Mouse (Mus musculus) kidney, postnatal 0 days (tissue): Measurements from ENCODE around the gene Ntm. TPM values are rescaled to one million over a fixed set of nuclear protein-coding genes. Genes with fewer than 3 reads are reported as not detected.

Experiments used
- ATAC-seq: fragments of 200-750 bp; cut with Nextera tagmentation; replicated peaks from 2 replicates; pipeline ENCODE4 v1.8.0; 2017; ENCODE audit warnings: low read depth, moderate number of reproducible peaks, moderate TSS enrichment, moderate library complexity; ENCODE audit not compliant: low FRiP score
- DNase-seq: peaks from one replicate; pipeline ENCODE4 v3.0.0-alpha.2; 2016; ENCODE audit warnings: low spot score
- H3K27ac ChIP-seq: fragments of 300-500 bp; sonication (generic); 2 replicates; pipeline ENCODE4 v1.5.1; 2014; ENCODE audit warnings: mild to moderate bottlenecking
- H3K27me3 ChIP-seq: fragments of 300-500 bp; sonication (generic); 2 replicates; pipeline ENCODE4 v1.6.1; 2014; ENCODE audit warnings: low read length, mixed read lengths; ENCODE audit not compliant: insufficient read depth
- H3K36me3 ChIP-seq: fragments of 300-500 bp; sonication (generic); 2 replicates; pipeline ENCODE4 v1.6.1; 2014; ENCODE audit warnings: low read length, mixed read lengths; ENCODE audit not compliant: insufficient read depth
- H3K4me1 ChIP-seq: fragments of 300-500 bp; sonication (generic); replicated peaks from 2 replicates; pipeline ENCODE4 v1.6.1; 2014; ENCODE audit warnings: antibody characterized with exemption, low read length, mixed read lengths; ENCODE audit not compliant: insufficient read depth
- H3K4me2 ChIP-seq: fragments of 300-500 bp; sonication (generic); 2 replicates; pipeline ENCODE4 v1.6.1; 2014; ENCODE audit warnings: mild to moderate bottlenecking, low read length, moderate library complexity, mixed read lengths
- H3K4me3 ChIP-seq: fragments of 300-500 bp; sonication (generic); replicated peaks from 2 replicates; pipeline ENCODE4 v1.5.1; 2014; ENCODE audit warnings: low read depth, low read length
- H3K9ac ChIP-seq: fragments of 300-500 bp; sonication (generic); 2 replicates; pipeline ENCODE4 v1.6.1; 2014; ENCODE audit warnings: low read depth, low read length
- H3K9me3 ChIP-seq: fragments of 300-500 bp; sonication (generic); replicated peaks from 2 replicates; pipeline ENCODE4 v1.6.1; 2016; ENCODE audit warnings: low read length, inconsistent platforms, mixed read lengths
- CTCF ChIP-seq: IDR thresholded peaks from 2 replicates; pipeline ENCODE4 v1.5.1; 2016; ENCODE audit warnings: antibody characterized with exemption, low read depth, mild to moderate bottlenecking, moderate library complexity
- WGBS: fragments of 180-500 bp; shearing (Covaris S2); extraction: QIAGEN DNeasy Blood & Tissue Kit; methylation state at CpG from one replicate; pipeline ENCODE4 v1.1.7; 2014; 5-methylcytosine and 5-hydroxymethylcytosine counted together
- polyA plus RNA-seq: library from polyadenylated mRNA; unstranded; fragments of >200 nt; fragmentation: Nextera tagmentation; extraction: Ambion mirVana; gene quantifications from 2 replicates; pipeline ENCODE4 v1.2.1, GENCODE M21; 2015

Ntm gene
- polyA plus RNA-seq, 1 experiment from 2014 or later, result 20.6 TPM

DNA sequence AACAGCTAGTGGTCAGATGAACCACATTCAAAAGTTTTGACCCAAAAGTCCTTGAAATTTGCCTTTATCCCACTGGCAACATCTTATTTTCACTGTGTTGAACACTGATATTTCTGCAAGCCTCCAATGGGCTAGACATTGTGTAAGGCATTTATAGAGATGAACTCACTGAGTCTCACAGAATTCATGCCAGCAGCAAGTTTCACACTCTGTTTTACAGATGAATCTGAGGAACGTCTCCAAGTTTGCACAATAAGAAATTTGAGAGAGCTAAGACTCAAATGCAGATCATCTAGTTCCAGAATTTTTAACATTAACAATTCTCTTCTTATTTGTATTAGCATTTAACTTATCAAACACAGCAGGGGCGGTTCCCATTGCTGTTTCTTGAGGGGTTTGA is 203.9 kb downstream of the Ntm start:
- ATAC-seq, result no peak
- H3K4me3 ChIP-seq, result no peak overlapping the region
- no peak for DNase-seq
- no peak overlapping the region for H3K9ac ChIP-seq
- H3K36me3 ChIP-seq, result no peaks in the 10 kb centered on the region
- H3K9me3 ChIP-seq, result no peaks in the 10 kb centered on the region
- no peaks in the 10 kb centered on the region for H3K4me1 ChIP-seq
- no peak overlapping the region for H3K27ac ChIP-seq
- TF ChIP-seq CTCF, result no peak
- WGBS, result 89% methylated on average over 2 of the region's 2 CpGs
- no peaks in the 10 kb centered on the region for H3K27me3 ChIP-seq
- H3K4me2 ChIP-seq, result no peak overlapping the region

DNA sequence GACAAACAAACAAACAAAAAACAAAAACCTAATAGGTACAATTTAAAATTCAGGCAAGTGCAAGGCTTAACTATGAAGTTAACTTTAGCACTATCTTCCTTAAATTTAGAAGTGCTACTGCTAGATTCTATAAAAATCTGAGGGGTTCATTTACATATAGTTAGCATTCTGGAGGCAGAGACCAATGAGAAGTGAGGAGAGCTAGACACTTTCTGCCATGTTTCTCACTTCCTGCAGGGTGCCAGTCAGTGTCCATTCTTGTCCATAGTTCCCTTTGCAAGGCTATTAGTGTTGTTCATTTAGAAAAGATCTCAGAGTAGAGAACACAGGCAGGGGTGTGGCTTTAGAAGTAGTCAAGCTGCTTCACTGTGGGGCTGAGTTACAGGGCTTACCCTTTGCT is 208.6 kb downstream of the Ntm start:
- H3K4me1 ChIP-seq, result no peaks in the 10 kb centered on the region
- no peak for ATAC-seq
- H3K27ac ChIP-seq, result no peak overlapping the region
- no peak overlapping the region for H3K4me2 ChIP-seq
- H3K27me3 ChIP-seq, result no peaks in the 10 kb centered on the region
- no peaks in the 10 kb centered on the region for H3K9me3 ChIP-seq
- TF ChIP-seq CTCF, result no peak
- H3K4me3 ChIP-seq, result no peak overlapping the region
- no peaks in the 10 kb centered on the region for H3K36me3 ChIP-seq
- no peak for DNase-seq
- no peak overlapping the region for H3K9ac ChIP-seq

DNA sequence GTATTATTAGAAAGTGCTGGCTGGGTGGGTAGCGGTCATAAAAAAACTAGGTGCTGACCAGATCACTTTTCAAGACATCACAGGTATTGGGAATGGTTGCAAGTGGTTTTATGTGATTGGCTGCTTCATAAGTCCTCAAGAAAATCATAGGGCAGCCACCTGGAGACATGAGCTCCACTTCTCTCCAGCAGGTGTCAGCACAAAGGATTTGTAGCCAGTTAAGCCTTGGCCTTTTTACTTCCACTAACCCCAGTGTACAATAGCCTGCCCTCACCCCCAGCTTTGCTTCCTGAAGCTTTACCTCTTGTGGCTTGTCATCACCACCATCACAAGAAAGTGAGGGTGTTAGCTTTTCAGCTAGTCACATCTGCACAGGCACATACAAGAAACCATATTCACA is 211.5 kb downstream of the Ntm start:
- DNase-seq, result peak; percentile 74
- Histone ChIP-seq H3K9ac (no peak overlapping the region), H3K27ac (no peak overlapping the region), H3K9me3 (no peaks in the 10 kb centered on the region), H3K27me3 (no peaks in the 10 kb centered on the region), H3K4me1 (no peaks in the 10 kb centered on the region), H3K4me2 (no peak overlapping the region; the same call in 1 of the 2 replicates), H3K36me3 (no peaks in the 10 kb centered on the region), H3K4me3 (no peak overlapping the region)
- no peak for ATAC-seq
- WGBS, result 22% methylated on average over 1 of the region's 1 CpGs
- TF ChIP-seq CTCF, result peak; percentile 74

DNA sequence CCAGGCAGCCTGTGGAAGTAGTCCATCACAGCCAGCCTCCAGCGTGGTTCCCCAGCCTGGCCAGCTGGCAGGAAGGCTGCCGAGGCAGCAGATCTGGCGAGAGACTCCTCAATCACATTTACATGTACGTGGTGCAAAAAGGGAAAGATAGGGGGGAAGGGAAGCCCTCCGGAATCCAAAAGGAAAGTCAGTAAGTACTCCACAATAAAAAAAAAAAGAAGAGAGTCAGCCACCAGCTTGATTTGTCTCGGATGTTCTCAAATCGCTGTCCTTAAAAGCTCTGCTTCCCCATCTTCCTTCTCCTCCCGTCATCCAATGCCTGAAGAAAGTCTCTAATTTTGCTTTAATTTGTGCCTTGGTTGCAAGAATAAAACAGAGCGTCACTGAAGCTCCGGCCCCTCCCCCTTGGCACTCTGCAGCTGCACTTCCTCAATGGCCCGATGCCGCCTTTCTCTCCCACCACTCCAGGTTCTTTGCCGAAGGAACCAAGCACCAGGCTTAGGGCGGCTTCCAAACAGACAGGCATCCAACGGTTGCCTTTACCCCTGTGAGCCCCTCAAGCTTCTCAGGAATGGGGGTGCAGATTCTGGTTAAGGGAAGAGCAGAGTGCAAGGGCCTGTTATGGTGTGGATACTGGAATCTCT is 212.4 kb downstream of the Ntm start:
- DNase-seq, result peak; percentile 56
- no peaks in the 10 kb centered on the region for H3K4me1 ChIP-seq
- no peaks in the 10 kb centered on the region for H3K27me3 ChIP-seq
- no peak for TF ChIP-seq CTCF
- no peak overlapping the region for H3K27ac ChIP-seq
- H3K9me3 ChIP-seq, result no peaks in the 10 kb centered on the region
- peak overlapping the region; percentile 22; the same call in 1 of the 2 replicates for H3K4me3 ChIP-seq
- no peak for ATAC-seq
- H3K36me3 ChIP-seq, result no peaks in the 10 kb centered on the region
- WGBS, result 6% methylated on average over 15 of the region's 15 CpGs
- H3K9ac ChIP-seq, result 0 out of 2 replicates have a peak overlapping the region, but pooled peaks have one; percentile 2
- H3K4me2 ChIP-seq, result peak overlapping the region; percentile 57

DNA sequence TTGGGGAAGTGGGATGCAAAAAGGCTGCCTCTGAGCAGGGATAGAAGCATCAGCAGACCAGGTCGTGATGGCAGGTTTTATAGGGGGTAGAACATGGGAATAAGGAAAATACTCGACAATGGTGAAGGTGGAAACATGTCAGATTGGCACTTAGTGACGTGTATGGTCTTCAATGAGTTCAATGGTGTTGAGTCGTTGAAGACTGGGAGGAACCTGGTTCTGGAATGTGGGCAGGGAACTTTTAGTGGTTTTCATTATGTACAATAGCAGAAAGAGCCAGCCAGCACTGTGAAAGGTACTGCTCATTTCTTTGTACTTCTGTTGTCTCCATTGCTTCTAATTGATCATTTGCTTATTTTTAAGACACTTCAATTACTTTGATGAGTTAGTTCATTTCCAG is 214.9 kb downstream of the Ntm start:
- TF ChIP-seq CTCF, result no peak
- H3K27ac ChIP-seq, result no peak overlapping the region
- H3K9me3 ChIP-seq, result no peaks in the 10 kb centered on the region
- no peak overlapping the region for H3K4me2 ChIP-seq
- no peaks in the 10 kb centered on the region for H3K4me1 ChIP-seq
- no peak overlapping the region for H3K4me3 ChIP-seq
- 78% methylated on average over 4 of the region's 4 CpGs for WGBS
- H3K36me3 ChIP-seq, result no peaks in the 10 kb centered on the region
- no peak for DNase-seq
- no peak for ATAC-seq
- no peak overlapping the region for H3K9ac ChIP-seq
- H3K27me3 ChIP-seq, result no peaks in the 10 kb centered on the region

DNA sequence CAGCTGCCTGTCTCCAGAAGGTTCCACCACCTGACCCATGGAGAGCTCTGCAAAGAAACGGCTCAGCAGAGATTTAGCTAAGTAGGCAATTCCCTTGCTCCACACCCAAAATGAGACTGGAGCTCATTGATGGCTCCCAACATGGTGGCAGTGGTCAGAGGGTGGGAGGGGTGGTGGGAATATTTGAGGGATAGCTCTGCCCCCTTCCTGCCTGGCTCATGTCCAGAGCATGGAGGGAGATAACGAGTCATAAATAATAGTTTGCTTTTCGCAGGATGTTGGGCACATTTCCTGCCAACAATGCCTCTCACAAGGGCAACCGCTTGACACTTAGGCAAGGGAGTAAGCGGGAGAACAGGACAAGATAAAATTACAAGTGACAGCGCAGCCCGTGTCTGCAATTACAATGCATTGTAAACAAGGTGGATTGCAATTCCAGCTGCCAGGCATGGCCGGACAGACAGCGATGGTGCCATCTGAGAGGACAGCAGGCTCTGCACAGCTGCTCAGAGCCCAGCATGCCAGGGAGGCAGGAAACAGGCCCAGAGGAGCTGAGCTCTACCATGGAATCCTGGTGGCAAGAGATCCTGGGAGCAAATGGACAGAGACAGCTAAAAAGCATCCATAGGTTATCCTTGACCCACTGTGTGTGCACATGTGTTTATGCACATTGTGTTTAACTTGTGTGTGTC is 224.0 kb downstream of the Ntm start:
- H3K27ac ChIP-seq, result no peak overlapping the region
- ATAC-seq, result peak; percentile 33
- no peak overlapping the region for H3K4me3 ChIP-seq
- WGBS, result 34% methylated on average over 9 of the region's 9 CpGs
- TF ChIP-seq CTCF, result no peak
- no peaks in the 10 kb centered on the region for H3K36me3 ChIP-seq
- no peaks in the 10 kb centered on the region for H3K9me3 ChIP-seq
- H3K4me1 ChIP-seq, result no peaks in the 10 kb centered on the region
- no peak overlapping the region for H3K4me2 ChIP-seq
- H3K9ac ChIP-seq, result no peak overlapping the region
- peak; percentile 61 for DNase-seq
- no peaks in the 10 kb centered on the region for H3K27me3 ChIP-seq
